Mouse (Mus musculus): ENCODE results near the gene Hist1h2bp.
"Not testable (repeated sequence)": the region's sequence is repeated elsewhere in the genome, so short reads cannot be mapped to it uniquely, and the experiment has no call there.

DNA sequence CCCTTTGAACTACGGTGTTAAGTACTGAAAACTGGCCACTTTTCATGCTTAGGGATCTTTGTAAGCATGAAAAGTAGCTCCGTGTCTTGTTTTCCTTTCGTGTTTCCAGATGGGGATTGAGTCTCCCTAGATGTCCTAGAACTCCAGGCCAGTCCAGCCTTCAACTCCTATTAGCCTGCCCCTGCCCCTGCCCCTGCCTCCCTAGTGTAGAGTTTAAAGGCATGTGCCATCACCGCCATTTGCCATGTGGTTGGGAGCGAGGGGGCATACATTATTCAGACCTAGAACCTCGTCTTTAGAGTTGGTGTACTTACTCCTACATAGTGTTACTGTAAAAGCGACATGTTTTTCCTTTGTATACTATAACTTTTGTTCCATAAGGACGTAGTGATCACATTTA is 23.8 kb downstream of the Hist1h2bp start:
- not testable (repeated sequence) for TF ChIP-seq CTCF (IDR thresholded peaks at IDR 0.05; ENCODE audit: borderline replicate concordance, control insufficient read depth, extremely low read depth, insufficient read depth, low read length, poor library complexity); POLR2A (IDR thresholded peaks at IDR 0.05; ENCODE audit: control insufficient read depth, extremely low read depth, insufficient read depth, low read length, poor library complexity)

Data from thymus, adult 2 months (tissue).